In the genomic region with DNA sequence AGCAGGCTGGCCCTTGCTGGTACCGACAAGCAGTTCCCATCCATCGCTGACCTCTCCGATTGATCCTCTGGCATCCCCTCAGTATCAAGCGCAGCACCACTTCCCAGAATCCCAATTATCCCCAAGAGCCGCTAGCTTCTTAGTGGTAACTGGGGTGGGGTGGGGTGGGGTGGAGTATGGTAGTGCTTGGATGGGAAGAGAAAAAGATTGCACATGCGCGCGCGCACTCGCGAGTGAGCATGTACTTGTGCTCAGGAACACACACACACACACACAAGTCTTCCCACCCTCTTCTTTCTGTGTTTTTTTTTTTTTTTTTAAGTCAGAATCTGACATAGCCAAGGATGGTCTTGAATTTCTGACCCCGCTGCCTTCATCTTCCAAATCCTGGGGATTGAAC, we compare ENCODE assay signal across 8 mouse cellular contexts. TPM values are rescaled to one million over a fixed set of nuclear protein-coding genes. Genes with fewer than 3 reads are reported as not detected.
DNase-seq lines count a peak whose midpoint lies in the region; ATAC-seq and TF ChIP-seq lines count a peak whose summit lies in the region.

No protein-coding gene starts in this region.

- TF ChIP-seq POLR2A in bone marrow, adult 2 months (IDR thresholded peaks at IDR 0.05; ENCODE audit: borderline replicate concordance, control insufficient read depth, low read depth, low read length) = no peak

- H3K4me3 ChIP-seq in heart, postnatal 0 days (ENCODE audit: low read depth, low read length) = 0 out of 2 replicates have a peak overlapping the region, but pooled peaks have one; percentile 16
- peak overlapping the region; percentile 49 for H3K4me3 ChIP-seq in bone marrow, adult 2 months (replicated peaks; ENCODE audit: control insufficient read depth, low read depth, low read length)
- H3K4me3 ChIP-seq in hindbrain, embryonic 14.5 days (replicated peaks; ENCODE audit: low read length) = peak overlapping the region; percentile 20
- peak overlapping the region; percentile 35 for H3K4me3 ChIP-seq in midbrain, embryonic 13.5 days (replicated peaks)

- H3K9ac ChIP-seq in heart, postnatal 0 days (replicated peaks; ENCODE audit: low read depth, low read length) = no peak overlapping the region
- peak overlapping the region; percentile 47; the same call in 1 of the 2 replicates for H3K9ac ChIP-seq in hindbrain, embryonic 14.5 days
- peak overlapping the region; percentile 59 for H3K9ac ChIP-seq in midbrain, embryonic 13.5 days (replicated peaks)

- no peak for DNase-seq in heart, postnatal 0 days (ENCODE audit: low spot score)
- no peak for DNase-seq in heart, postnatal 36 days
- DNase-seq in hindbrain, embryonic 14.5 days (ENCODE audit: low spot score) = no peak
- DNase-seq in gastrocnemius, postnatal 25 days = no peak
- DNase-seq in gastrocnemius, postnatal 14 days = no peak
- DNase-seq in lung, postnatal 14 days = no peak

- H3K27ac ChIP-seq in heart, postnatal 0 days (ENCODE audit: low read depth) = no peak overlapping the region
- peak overlapping the region; percentile 93 for H3K27ac ChIP-seq in bone marrow, adult 2 months (ENCODE audit: control insufficient read depth, insufficient read depth, low read depth, low read length, poor library complexity)
- H3K27ac ChIP-seq in hindbrain, embryonic 14.5 days = no peak overlapping the region
- H3K27ac ChIP-seq in midbrain, embryonic 13.5 days = no peak overlapping the region

- H3K4me2 ChIP-seq in heart, postnatal 0 days (ENCODE audit: low read depth, low read length) = peak overlapping the region; percentile 53
- peak overlapping the region; percentile 51 for H3K4me2 ChIP-seq in hindbrain, embryonic 14.5 days (replicated peaks)
- peak overlapping the region; percentile 60 for H3K4me2 ChIP-seq in midbrain, embryonic 13.5 days (replicated peaks)

- no peak for ATAC-seq in heart, postnatal 0 days (ENCODE audit: insufficient read depth, low read depth)
- no peak for ATAC-seq in hindbrain, embryonic 14.5 days (ENCODE audit: low FRiP score)
- no peak for ATAC-seq in midbrain, embryonic 13.5 days

- H3K4me1 ChIP-seq in heart, postnatal 0 days (ENCODE audit: control insufficient read depth, insufficient read depth) = no peaks in the 10 kb centered on the region; the same call in 1 of the 2 replicates
- H3K4me1 ChIP-seq in bone marrow, adult 2 months (ENCODE audit: control insufficient read depth, insufficient read depth, low read length) = peaks cover 6% of the 10 kb centered on the region; the same call in 1 of the 2 replicates
- H3K4me1 ChIP-seq in hindbrain, embryonic 14.5 days (replicated peaks; ENCODE audit: control insufficient read depth, insufficient read depth, low read length) = no peaks in the 10 kb centered on the region
- peaks cover 8% of the 10 kb centered on the region for H3K4me1 ChIP-seq in midbrain, embryonic 13.5 days (replicated peaks)

- TF ChIP-seq CTCF in heart, postnatal 0 days (IDR thresholded peaks at IDR 0.05; ENCODE audit: low read depth) = no peak
- TF ChIP-seq CTCF in bone marrow, adult 2 months (IDR thresholded peaks at IDR 0.05; ENCODE audit: control insufficient read depth, insufficient read depth, low read length) = no peak

- intact Hi-C loops in heart, postnatal 36 days (cut with DNase I) = no loop called here
- intact Hi-C loops in gastrocnemius, postnatal 14 days (cut with DNase I; ENCODE audit: low total_unique reads) = loop anchor here (5.0 kb wide), 1 partner anchor 35 kb away; no protein-coding TSS in a partner anchor

- 0 out of 2 replicates have a peak, but pooled peaks cover 8% of the 10 kb centered on the region for H3K27me3 ChIP-seq in heart, postnatal 0 days (ENCODE audit: control insufficient read depth, insufficient read depth, low read length)
- H3K27me3 ChIP-seq in hindbrain, embryonic 14.5 days (ENCODE audit: control insufficient read depth, insufficient read depth, low read length) = no peaks in the 10 kb centered on the region
- peaks cover 5% of the 10 kb centered on the region; the same call in 1 of the 2 replicates for H3K27me3 ChIP-seq in midbrain, embryonic 13.5 days

- no peaks in the 10 kb centered on the region for H3K36me3 ChIP-seq in heart, postnatal 0 days (replicated peaks; ENCODE audit: control insufficient read depth, insufficient read depth, low read length)
- H3K36me3 ChIP-seq in hindbrain, embryonic 14.5 days (replicated peaks; ENCODE audit: control insufficient read depth, insufficient read depth) = no peaks in the 10 kb centered on the region
- no peaks in the 10 kb centered on the region for H3K36me3 ChIP-seq in midbrain, embryonic 13.5 days

- no peaks in the 10 kb centered on the region for H3K9me3 ChIP-seq in heart, postnatal 0 days (replicated peaks; ENCODE audit: control insufficient read depth, low read length)
- no peaks in the 10 kb centered on the region for H3K9me3 ChIP-seq in hindbrain, embryonic 14.5 days (ENCODE audit: control insufficient read depth, low read length)
- H3K9me3 ChIP-seq in midbrain, embryonic 13.5 days = no peaks in the 10 kb centered on the region

- no peak for TF ChIP-seq EP300 in heart, postnatal 0 days (IDR thresholded peaks at IDR 0.05; ENCODE audit: low read depth)

- WGBS in heart, postnatal 0 days = 69% methylated on average over 12 of the region's 12 CpGs
- WGBS in bone marrow, adult 2 months = 22% methylated on average over 12 of the region's 12 CpGs
- 59% methylated on average over 12 of the region's 12 CpGs for WGBS in hindbrain, embryonic 14.5 days
- 55% methylated on average over 12 of the region's 12 CpGs for WGBS in midbrain, embryonic 13.5 days

RNA-seq across cellular contexts. Expression of a gene that starts 7.2 kb away (rescaled TPM):
- 18.1 and 32.1 TPM in 2 replicates for total RNA-seq in heart, postnatal 0 days (2014; rRNA removed; ENCODE audit: low replicate concordance)
- polyA plus RNA-seq in heart, postnatal 0 days (2015; fragmentation: Nextera tagmentation; extraction: Ambion mirVana) = 16.1 and 16.2 TPM in 2 replicates
- total RNA-seq in heart, postnatal 36 days (2021) = 10 to 100 TPM in 1 of 2 experiments, 1 to 10 TPM in 1; 9.8 to 10.5 TPM
- polyA plus RNA-seq in bone marrow, adult 2 months (2011; ENCODE audit: insufficient read depth, insufficient read length, low replicate concordance, missing spikeins) = 12.3 and 29.2 TPM in 2 replicates
- polyA plus RNA-seq in hindbrain, embryonic 14.5 days (2014; fragmentation: Nextera tagmentation; extraction: Ambion mirVana) = 37.7 and 41.0 TPM in 2 replicates
- 38.5 and 41.6 TPM in 2 replicates for polyA plus RNA-seq in midbrain, embryonic 13.5 days (2015; fragmentation: Nextera tagmentation; extraction: Ambion mirVana)
- 1 to 10 TPM; 6.2 to 6.7 TPM for total RNA-seq in gastrocnemius, postnatal 25 days (2021)
- total RNA-seq in gastrocnemius, postnatal 14 days (2021) = 10 to 100 TPM in 1 of 2 experiments, 1 to 10 TPM in 1; 7.9 to 10.0 TPM

RNA-seq across cellular contexts. Expression of a gene that starts 7.3 kb away (rescaled TPM):
- 0.69 and 12.2 TPM in 2 replicates for total RNA-seq in heart, postnatal 0 days (2014; rRNA removed; ENCODE audit: low replicate concordance)
- polyA plus RNA-seq in heart, postnatal 0 days (2015; fragmentation: Nextera tagmentation; extraction: Ambion mirVana) = 1.4 and 1.5 TPM in 2 replicates
- total RNA-seq in heart, postnatal 36 days (2021) = 1 to 10 TPM; 7.1 to 9.2 TPM
- polyA plus RNA-seq in bone marrow, adult 2 months (2011; ENCODE audit: insufficient read depth, insufficient read length, low replicate concordance, missing spikeins) = 27.2 and 69.1 TPM in 2 replicates
- polyA plus RNA-seq in hindbrain, embryonic 14.5 days (2014; fragmentation: Nextera tagmentation; extraction: Ambion mirVana) = 0.99 and 1.1 TPM in 2 replicates
- polyA plus RNA-seq in midbrain, embryonic 13.5 days (2015; fragmentation: Nextera tagmentation; extraction: Ambion mirVana) = 0.61 and 0.87 TPM in 2 replicates
- total RNA-seq in gastrocnemius, postnatal 25 days (2021) = 1 to 10 TPM; 1.3 to 1.8 TPM
- 1 to 10 TPM; 1.8 to 2.1 TPM for total RNA-seq in gastrocnemius, postnatal 14 days (2021)

RNA-seq across cellular contexts. Expression of a gene that starts 58.8 kb away (rescaled TPM):
- total RNA-seq in heart, postnatal 0 days (2014; rRNA removed; ENCODE audit: low replicate concordance) = 117 and 163 TPM in 2 replicates
- polyA plus RNA-seq in heart, postnatal 0 days (2015; fragmentation: Nextera tagmentation; extraction: Ambion mirVana) = 117 and 119 TPM in 2 replicates
- 100 to 1,000 TPM; 137 to 138 TPM for total RNA-seq in heart, postnatal 36 days (2021)
- 38.1 and 67.0 TPM in 2 replicates for polyA plus RNA-seq in bone marrow, adult 2 months (2011; ENCODE audit: insufficient read depth, insufficient read length, low replicate concordance, missing spikeins)
- polyA plus RNA-seq in hindbrain, embryonic 14.5 days (2014; fragmentation: Nextera tagmentation; extraction: Ambion mirVana) = 79.9 and 80.2 TPM in 2 replicates
- polyA plus RNA-seq in midbrain, embryonic 13.5 days (2015; fragmentation: Nextera tagmentation; extraction: Ambion mirVana) = 57.5 and 59.0 TPM in 2 replicates
- 10 to 100 TPM; 26.1 to 29.1 TPM for total RNA-seq in gastrocnemius, postnatal 25 days (2021)
- total RNA-seq in gastrocnemius, postnatal 14 days (2021) = 10 to 100 TPM; 47.4 to 51.8 TPM
